Mouse (Mus musculus) ES-Bruce4 (cell line): ENCODE data around the gene Pld5.

Source experiments
- CTCF ChIP-seq: IDR thresholded peaks from one replicate; pipeline ENCODE4 v1.8.1; 2011; ENCODE audit warnings: low read depth, low read length
- EP300 ChIP-seq: IDR thresholded peaks from 2 replicates; pipeline ENCODE4 v1.6.1; 2011; ENCODE audit warnings: low read depth, low read length; ENCODE audit not compliant: insufficient read depth
- POLR2A ChIP-seq: IDR thresholded peaks from one replicate; pipeline ENCODE4 v1.8.1; 2011; ENCODE audit warnings: low read length; ENCODE audit not compliant: insufficient read depth

DNA sequence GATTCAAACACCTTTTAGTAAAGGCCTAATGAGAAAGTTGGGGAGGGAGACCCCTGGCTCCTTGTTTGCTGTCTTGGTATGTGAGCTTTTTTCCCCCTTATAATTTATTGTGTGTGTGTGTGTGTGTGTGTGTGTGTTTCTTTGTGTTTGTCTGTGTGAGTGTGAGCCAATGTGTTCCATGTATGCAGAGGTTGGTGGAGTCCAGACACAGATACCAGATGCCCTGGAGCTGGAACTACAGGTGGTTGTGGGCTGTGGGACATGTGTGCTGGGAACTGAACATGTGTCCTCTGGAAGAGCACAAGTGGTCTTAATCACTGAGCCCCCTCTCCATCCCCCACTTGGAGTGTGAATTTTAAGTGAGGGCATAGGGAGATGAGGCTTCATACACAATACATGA lies 199.3 kb downstream of the Pld5 start:
- TF ChIP-seq POLR2A (no peak), CTCF (no peak), EP300 (no peak)
